Mouse (Mus musculus): ENCODE data around the gene Carmil1. TPM values are rescaled to one million over a fixed set of nuclear protein-coding genes. Genes with fewer than 3 reads are reported as not detected.

Carmil1 gene
- polyA plus RNA-seq, 1 experiment from 2014 or later: 50.7 TPM

DNA sequence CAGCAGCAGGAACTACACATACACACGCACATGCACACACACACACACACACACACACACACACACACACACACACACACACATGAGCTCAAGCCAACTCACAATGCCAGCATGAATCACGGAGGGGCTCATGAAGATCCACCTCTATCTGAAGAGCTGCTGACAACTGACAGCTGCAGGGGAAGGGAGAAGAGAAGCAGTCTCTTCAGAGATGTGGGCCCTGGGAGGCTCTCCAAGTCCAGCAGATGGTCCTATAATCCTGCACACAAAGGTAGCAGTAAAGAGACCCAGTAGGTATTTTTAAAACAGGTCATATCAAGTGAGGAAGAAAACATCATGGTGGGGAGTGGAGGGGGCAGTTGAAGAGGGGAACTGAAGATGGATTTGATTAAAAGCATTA is 281.8 kb downstream of the Carmil1 start:
- Histone ChIP-seq H3K9me3 (ENCODE audit: low read depth, low read length) (no peaks in the 10 kb centered on the region), H3K4me3 (ENCODE audit: low read depth, low read length) (no peak overlapping the region), H3K36me3 (ENCODE audit: insufficient read depth) (no peaks in the 10 kb centered on the region), H3K9ac (no peak overlapping the region), H3K4me2 (no peak overlapping the region), H3K27ac (ENCODE audit: low read depth) (no peak overlapping the region), H3K4me1 (ENCODE audit: insufficient read depth) (no peaks in the 10 kb centered on the region), H3K27me3 (ENCODE audit: insufficient read depth, low read length) (0 out of 2 replicates have a peak, but pooled peaks cover 5% of the 10 kb centered on the region)
- WGBS: 63% methylated on average over 2 of the region's 2 CpGs
- no peak for TF ChIP-seq CTCF (IDR thresholded peaks at IDR 0.05; ENCODE audit: low read depth)
- no peak for ATAC-seq (ENCODE audit: insufficient read depth)
- DNase-seq: no peak

- no peak for TF ChIP-seq CTCF (IDR thresholded peaks at IDR 0.05; ENCODE audit: low read depth)
- 63% methylated on average over 3 of the region's 3 CpGs for WGBS
- DNase-seq (no peak), ATAC-seq (ENCODE audit: insufficient read depth) (no peak)
- no peak overlapping the region for H3K27ac ChIP-seq (ENCODE audit: low read depth)
- H3K4me3 ChIP-seq (ENCODE audit: low read depth, low read length): no peak overlapping the region
- no peaks in the 10 kb centered on the region for H3K9me3 ChIP-seq (ENCODE audit: low read depth, low read length)
- H3K4me1 ChIP-seq (ENCODE audit: insufficient read depth): no peaks in the 10 kb centered on the region
- H3K36me3 ChIP-seq (ENCODE audit: insufficient read depth): no peaks in the 10 kb centered on the region
- no peak overlapping the region for H3K4me2 ChIP-seq
- H3K9ac ChIP-seq: no peak overlapping the region
- H3K27me3 ChIP-seq (ENCODE audit: insufficient read depth, low read length): peaks cover 17% of the 10 kb centered on the region
Observed at GRCm38 (mm10) chr13:23994756-23995155, 285.8 kb downstream of the Carmil1 start.

GRCm38 (mm10) chr13:23994024-23994423 is 286.6 kb downstream of the Carmil1 start:
- Histone ChIP-seq H3K4me1 (ENCODE audit: insufficient read depth) (no peaks in the 10 kb centered on the region), H3K27me3 (ENCODE audit: insufficient read depth, low read length) (peaks cover 17% of the 10 kb centered on the region), H3K36me3 (ENCODE audit: insufficient read depth) (no peaks in the 10 kb centered on the region), H3K4me3 (ENCODE audit: low read depth, low read length) (no peak overlapping the region), H3K27ac (ENCODE audit: low read depth) (no peak overlapping the region), H3K4me2 (no peak overlapping the region), H3K9ac (no peak overlapping the region), H3K9me3 (ENCODE audit: low read depth, low read length) (no peaks in the 10 kb centered on the region)
- TF ChIP-seq CTCF (IDR thresholded peaks at IDR 0.05; ENCODE audit: low read depth): no peak
- DNase-seq (no peak), ATAC-seq (ENCODE audit: insufficient read depth) (no peak)
- 14% methylated on average over 9 of the region's 9 CpGs for WGBS

- TF ChIP-seq CTCF (IDR thresholded peaks at IDR 0.05; ENCODE audit: low read depth): no peak
- no peak within 1 kb of the TSS for H3K4me2 ChIP-seq
- WGBS: 1% methylated on average over 20 of the region's 20 CpGs
Observed at GRCm38 (mm10) chr13:23990928-23991327, 289.7 kb downstream of the Carmil1 start, which contains the start of gene Scgn. TSS of gene Scgn (minus strand) at chr13:23991214.

GRCm38 (mm10) chr13:23990451-23990850 is 290.1 kb downstream of the Carmil1 start:
- DNase-seq: no peak
- ATAC-seq (ENCODE audit: insufficient read depth): no peak
- H3K4me2 ChIP-seq: no peak overlapping the region
- no peaks in the 10 kb centered on the region for H3K36me3 ChIP-seq (ENCODE audit: insufficient read depth)
- TF ChIP-seq CTCF (IDR thresholded peaks at IDR 0.05; ENCODE audit: low read depth): no peak
- no peak overlapping the region for H3K4me3 ChIP-seq (ENCODE audit: low read depth, low read length)
- H3K27ac ChIP-seq (ENCODE audit: low read depth): no peak overlapping the region
- H3K9me3 ChIP-seq (ENCODE audit: low read depth, low read length): no peaks in the 10 kb centered on the region
- H3K27me3 ChIP-seq (ENCODE audit: insufficient read depth, low read length): peaks cover 17% of the 10 kb centered on the region
- WGBS: 38% methylated on average over 5 of the region's 5 CpGs
- no peaks in the 10 kb centered on the region for H3K4me1 ChIP-seq (ENCODE audit: insufficient read depth)
- H3K9ac ChIP-seq: no peak overlapping the region

More at GRCm38 (mm10) chr13:23990928-23991327, 289.7 kb downstream of the Carmil1 start, which contains the start of gene Scgn:
- no peak within 1 kb of the TSS for H3K9ac ChIP-seq
- no peak within 1 kb of the TSS for H3K4me3 ChIP-seq (ENCODE audit: low read depth, low read length)
- no peak within 1 kb of the TSS for H3K27ac ChIP-seq (ENCODE audit: low read depth)
- ATAC-seq (ENCODE audit: insufficient read depth): no peak
- peaks cover 17% of the 10 kb centered on the region for H3K27me3 ChIP-seq (ENCODE audit: insufficient read depth, low read length)
- no peaks in the 10 kb centered on the region for H3K9me3 ChIP-seq (ENCODE audit: low read depth, low read length)
- H3K4me1 ChIP-seq (ENCODE audit: insufficient read depth): no peaks in the 10 kb centered on the region
- H3K36me3 ChIP-seq (ENCODE audit: insufficient read depth): no peaks in the 10 kb centered on the region
- peak; percentile 94 for DNase-seq

DNA sequence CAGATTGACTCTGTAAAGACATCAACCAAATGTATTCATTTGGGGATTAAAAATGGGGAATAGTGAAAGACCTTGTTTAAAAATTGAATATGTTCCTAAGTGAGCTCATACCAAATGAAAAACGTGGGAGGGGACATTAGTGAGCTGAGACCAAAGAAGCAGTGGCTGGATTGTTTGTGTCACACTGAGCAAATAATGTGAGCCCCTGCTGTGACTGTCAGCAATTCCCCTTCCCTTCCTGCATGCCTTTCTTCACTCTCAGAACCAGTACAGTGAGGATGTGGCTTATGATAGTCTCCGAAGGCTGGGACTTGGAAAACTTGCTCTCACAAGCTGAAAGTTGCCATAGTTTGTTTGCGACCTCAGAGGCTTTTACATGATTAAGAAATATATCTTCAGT is 295.5 kb downstream of the Carmil1 start:
- Histone ChIP-seq H3K9ac (no peak overlapping the region), H3K27ac (ENCODE audit: low read depth) (no peak overlapping the region), H3K4me3 (ENCODE audit: low read depth, low read length) (no peak overlapping the region), H3K9me3 (ENCODE audit: low read depth, low read length) (no peaks in the 10 kb centered on the region), H3K36me3 (ENCODE audit: insufficient read depth) (no peaks in the 10 kb centered on the region), H3K4me2 (no peak overlapping the region), H3K4me1 (ENCODE audit: insufficient read depth) (no peaks in the 10 kb centered on the region), H3K27me3 (ENCODE audit: insufficient read depth, low read length) (no peaks in the 10 kb centered on the region)
- TF ChIP-seq CTCF (IDR thresholded peaks at IDR 0.05; ENCODE audit: low read depth): no peak
- 42% methylated on average over 3 of the region's 3 CpGs for WGBS
- DNase-seq (peak; percentile 7), ATAC-seq (ENCODE audit: insufficient read depth) (no peak)

DNA sequence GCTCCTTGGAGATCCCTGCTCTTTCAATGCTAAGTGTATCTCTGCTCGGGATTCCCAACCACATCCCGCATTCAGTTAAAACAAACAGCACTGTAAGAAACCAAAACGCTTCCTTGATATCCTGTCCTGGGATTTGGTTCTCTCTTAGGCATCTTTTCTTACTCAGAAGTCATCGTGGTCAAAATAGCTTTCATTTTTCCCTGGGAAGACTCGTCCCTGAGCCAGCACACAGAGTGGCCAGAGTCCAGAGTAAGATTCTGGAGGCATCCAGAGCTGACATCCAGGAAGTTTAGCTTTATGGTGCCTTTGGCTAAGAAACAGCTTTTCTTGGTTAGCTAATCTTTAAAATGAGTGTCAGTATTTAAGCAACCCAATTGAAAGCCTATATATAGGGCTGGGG is 308.3 kb downstream of the Carmil1 start:
- DNase-seq (peak; percentile 36), ATAC-seq (ENCODE audit: insufficient read depth) (no peak)
- Histone ChIP-seq H3K4me1 (ENCODE audit: insufficient read depth) (no peaks in the 10 kb centered on the region; the same call in 1 of the 2 replicates), H3K4me2 (no peak overlapping the region), H3K27ac (ENCODE audit: low read depth) (0 out of 2 replicates have a peak overlapping the region, but pooled peaks have one; percentile 6), H3K9me3 (ENCODE audit: low read depth, low read length) (no peaks in the 10 kb centered on the region), H3K36me3 (ENCODE audit: insufficient read depth) (no peaks in the 10 kb centered on the region), H3K4me3 (ENCODE audit: low read depth, low read length) (no peak overlapping the region), H3K9ac (no peak overlapping the region), H3K27me3 (ENCODE audit: insufficient read depth, low read length) (no peaks in the 10 kb centered on the region)
- no peak for TF ChIP-seq CTCF (IDR thresholded peaks at IDR 0.05; ENCODE audit: low read depth)
- WGBS: 44% methylated on average over 5 of the region's 5 CpGs
